Mouse (Mus musculus): ENCODE measurements at regions not wholly inside any gene's neighbourhood (a gene's known extent, or its start where the extent isn't known, plus 50 kb on each side); places are given as distances from the start of the nearest gene placed in this dataset.

DNA sequence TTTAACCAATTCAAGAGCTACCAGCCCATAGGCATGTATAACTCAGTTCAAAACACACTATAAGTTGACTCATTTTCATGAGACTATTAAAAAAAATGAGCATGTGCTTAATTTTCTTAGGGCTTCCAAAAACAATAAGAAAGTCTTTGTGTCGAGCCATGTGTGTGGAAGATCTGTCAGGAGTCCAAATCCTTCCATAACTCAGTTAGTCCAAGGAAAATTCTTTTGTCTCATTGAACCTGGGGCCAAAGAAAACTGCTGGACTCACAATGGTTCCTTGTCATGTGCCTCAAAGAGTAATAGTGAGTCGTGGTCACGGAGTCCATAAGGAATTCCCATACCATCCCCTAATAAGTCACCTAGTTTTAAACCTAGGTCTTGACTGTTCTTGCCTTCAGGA is 199.0 kb upstream of the Gm21798 start:
- DNase-seq (ENCODE audit: low spot score): peak; percentile 39

- no peak for DNase-seq (ENCODE audit: low spot score)
These were observed 195.6 kb upstream of the Gm21798 start for GRCm38 (mm10) chr15:64621876-64622275.

- peak; percentile 45 for DNase-seq (ENCODE audit: low spot score)
These were observed 194.9 kb upstream of the Gm21798 start for GRCm38 (mm10) chr15:64622591-64622990.

DNA sequence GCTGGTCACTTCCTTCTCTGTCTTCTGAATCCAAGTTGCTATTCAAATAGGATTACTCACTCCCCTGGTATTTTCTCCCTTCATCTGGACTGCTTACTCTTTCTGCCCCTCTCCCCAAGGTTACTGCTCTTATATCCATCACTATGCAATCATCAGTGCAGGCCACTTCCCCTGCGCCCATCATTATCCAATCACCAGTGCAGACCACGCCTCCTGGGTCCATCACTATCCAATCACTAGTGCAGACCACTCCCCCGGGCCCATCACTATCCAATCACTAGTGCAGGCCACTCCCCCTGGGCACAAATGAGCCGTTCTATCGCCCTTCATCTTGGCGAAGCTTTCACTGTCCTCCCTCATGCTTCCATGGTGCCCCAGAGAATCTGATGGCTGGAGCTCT is 191.1 kb upstream of the Gm21798 start:
- DNase-seq (ENCODE audit: low spot score): no peak

GRCm38 (mm10) chr15:64627258-64627657 is 190.2 kb upstream of the Gm21798 start:
- DNase-seq (ENCODE audit: low spot score): peak; percentile 76
